Mouse (Mus musculus) adrenal gland, postnatal 0 days (tissue): ENCODE data around the gene Fancc. TPM values are rescaled to one million over a fixed set of nuclear protein-coding genes. Genes with fewer than 3 reads are reported as not detected.

Source experiments
- microRNA-seq: library from miRNA; unstranded; fragments of <30 nt; microRNA quantifications from one replicate; pipeline ENCODE4, GENCODE M21; 2016; ENCODE audit warnings: borderline replicate concordance; ENCODE audit not compliant: insufficient number of aligned reads
- polyA plus RNA-seq: library from polyadenylated mRNA; unstranded; fragments of >200 nt; fragmentation: Nextera tagmentation; extraction: Ambion mirVana; gene quantifications from 2 replicates; pipeline ENCODE4 v1.2.1, GENCODE M21; 2015

The Fancc gene
- 16.9 and 19.7 TPM in 2 replicates for polyA plus RNA-seq

DNA sequence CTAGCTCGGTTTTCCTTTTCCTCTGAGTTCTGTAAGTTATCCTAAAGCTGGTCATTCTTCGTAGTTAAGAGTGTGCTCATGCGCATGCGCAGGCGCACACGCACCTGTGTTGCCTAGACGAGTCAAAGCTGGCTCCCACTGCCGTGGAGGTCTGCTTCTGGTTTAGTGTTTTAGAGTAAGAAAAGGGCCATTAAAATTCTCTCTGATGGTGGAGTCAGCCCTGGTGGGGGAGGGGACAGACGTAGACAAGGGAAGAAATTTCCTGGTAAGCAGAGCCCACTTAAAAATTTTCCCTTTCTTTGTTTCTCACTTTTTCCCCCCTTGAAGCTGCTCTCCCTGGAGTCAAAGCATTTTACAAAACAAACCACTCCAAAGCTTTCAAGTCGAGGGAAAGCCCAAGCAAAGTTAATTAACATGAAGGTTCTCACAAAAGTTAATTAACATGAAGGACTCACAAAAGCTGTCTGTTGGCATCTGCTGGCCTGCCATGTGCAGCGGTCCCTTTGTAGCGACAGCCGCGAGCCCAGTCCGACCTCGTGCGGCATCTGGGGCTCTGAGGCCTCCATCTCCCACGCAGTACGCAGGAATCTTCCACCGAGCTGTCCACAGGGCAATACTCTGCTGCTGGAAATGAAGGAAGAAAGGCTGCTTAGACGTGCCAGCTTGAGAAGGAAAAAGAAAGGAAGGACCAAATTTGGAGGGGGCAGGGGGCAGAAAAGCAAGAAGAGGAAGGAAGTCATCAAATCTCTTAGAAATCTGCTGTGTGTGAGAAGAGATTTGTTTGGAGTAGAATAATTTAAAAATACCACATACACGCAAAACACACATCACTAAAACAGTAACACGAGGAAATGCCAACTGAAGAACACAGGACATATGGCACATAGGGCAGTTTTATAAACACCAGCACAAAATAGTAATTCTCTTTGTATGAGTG lies at the start of gene Fancc:
Fancc (minus strand) TSS at position 633 of the 937 bp plus-strand sequence.

Small RNA genes lying within 50 kb of the gene (microRNA-seq; reads per million reads assigned to microRNA genes)
- gene Mir23b: 60,218 reads per million, percentile 99 among the genes with 10 or more reads in this experiment
- not detected for gene Mir24-1
- gene Mir27b: 2,604 reads per million, percentile 86 among the genes with 10 or more reads in this experiment
- not detected for gene Mir3074-1

Other genes starting within 250 kb of the Fancc start
- 9.9 and 13.2 TPM in 2 replicates for gene Ptch1, start 76.3 kb upstream of the Fancc start, polyA plus RNA-seq